Mouse (Mus musculus) neural tube, embryonic 15.5 days (tissue): ENCODE measurements at regions not wholly inside any gene's neighbourhood (a gene's known extent, or its start where the extent isn't known, plus 50 kb on each side); places are given as distances from the start of the nearest gene placed in this dataset.

ENCODE experiments used
- ATAC-seq: fragments of 200-750 bp; cut with Nextera tagmentation; 2 replicates; pipeline ENCODE4 v1.8.0; 2017; ENCODE audit warnings: mild to moderate bottlenecking, moderate TSS enrichment, moderate library complexity; ENCODE audit not compliant: low FRiP score
- H3K27ac ChIP-seq: fragments of 300-500 bp; sonication (generic); replicated peaks from 2 replicates; pipeline ENCODE4 v1.5.1; 2015; ENCODE audit warnings: mild to moderate bottlenecking, inconsistent platforms
- H3K27me3 ChIP-seq: fragments of 300-500 bp; sonication (generic); replicated peaks from 2 replicates; pipeline ENCODE4 v1.6.1; 2015; ENCODE audit warnings: inconsistent platforms
- H3K36me3 ChIP-seq: fragments of 300-500 bp; sonication (generic); 2 replicates; pipeline ENCODE4 v1.6.1; 2015; ENCODE audit warnings: inconsistent platforms
- H3K4me1 ChIP-seq: fragments of 300-500 bp; sonication (generic); 2 replicates; pipeline ENCODE4 v1.6.1; 2015; ENCODE audit warnings: inconsistent platforms
- H3K4me2 ChIP-seq: fragments of 300-500 bp; sonication (generic); 2 replicates; pipeline ENCODE4 v1.6.1; 2015; ENCODE audit warnings: inconsistent platforms, mild to moderate bottlenecking, moderate library complexity
- H3K4me3 ChIP-seq: fragments of 300-500 bp; sonication (generic); replicated peaks from 2 replicates; pipeline ENCODE4 v1.5.1; 2015; ENCODE audit warnings: mild to moderate bottlenecking, inconsistent platforms
- H3K9ac ChIP-seq: fragments of 300-500 bp; sonication (generic); replicated peaks from 2 replicates; pipeline ENCODE4 v1.6.1; 2015; ENCODE audit warnings: mild to moderate bottlenecking, inconsistent platforms
- H3K9me3 ChIP-seq: fragments of 300-500 bp; sonication (generic); replicated peaks from 2 replicates; pipeline ENCODE4 v1.6.1; 2016; ENCODE audit warnings: inconsistent platforms
- WGBS: fragments of 180-500 bp; shearing (Covaris S2); methylation state at CpG from one replicate; pipeline ENCODE4 v1.1.7; 2015; ENCODE audit warnings: mixed read lengths; 5-methylcytosine and 5-hydroxymethylcytosine counted together

DNA sequence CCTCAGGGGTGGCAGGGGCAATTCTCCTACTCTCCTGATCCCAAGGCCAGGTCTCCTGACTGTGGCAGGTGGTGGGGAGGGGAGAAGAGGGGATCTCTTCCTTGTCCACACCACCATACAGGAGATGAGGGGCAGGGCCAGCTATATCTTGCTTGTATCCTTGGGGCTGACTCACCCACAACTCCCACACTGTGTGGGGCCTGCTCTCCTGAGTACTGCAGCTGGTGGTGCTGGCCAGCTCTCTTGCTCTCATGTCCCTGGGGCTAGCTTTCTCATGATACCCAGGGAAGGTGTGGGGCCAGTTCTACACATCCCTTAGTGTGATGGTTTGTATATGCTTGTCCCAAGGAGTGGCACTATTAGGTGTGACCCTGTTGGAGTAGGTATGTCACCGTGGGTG lies 177.4 kb downstream of the Shq1 start:
- H3K4me3 ChIP-seq: no peak overlapping the region
- no peak for ATAC-seq
- 88% methylated on average over 1 of the region's 1 CpGs for WGBS
- H3K4me1 ChIP-seq: 0 out of 2 replicates have a peak, but pooled peaks cover 2% of the 10 kb centered on the region
- H3K9ac ChIP-seq: no peak overlapping the region
- no peaks in the 10 kb centered on the region for H3K9me3 ChIP-seq
- H3K27ac ChIP-seq: no peak overlapping the region
- no peak overlapping the region for H3K4me2 ChIP-seq
- H3K27me3 ChIP-seq: no peaks in the 10 kb centered on the region; the same call in 1 of the 2 replicates
- H3K36me3 ChIP-seq: no peaks in the 10 kb centered on the region

GRCm38 (mm10) chr6:100491811-100492210 lies 179.1 kb downstream of the Shq1 start:
- no peaks in the 10 kb centered on the region for H3K9me3 ChIP-seq
- no peak for ATAC-seq
- no peak overlapping the region for H3K4me3 ChIP-seq
- no peak overlapping the region for H3K4me2 ChIP-seq
- 0 out of 2 replicates have a peak, but pooled peaks cover 2% of the 10 kb centered on the region for H3K4me1 ChIP-seq
- no peaks in the 10 kb centered on the region; the same call in 1 of the 2 replicates for H3K27me3 ChIP-seq
- H3K27ac ChIP-seq: no peak overlapping the region
- no peak overlapping the region for H3K9ac ChIP-seq
- H3K36me3 ChIP-seq: no peaks in the 10 kb centered on the region
- 94% methylated on average over 6 of the region's 6 CpGs for WGBS

DNA sequence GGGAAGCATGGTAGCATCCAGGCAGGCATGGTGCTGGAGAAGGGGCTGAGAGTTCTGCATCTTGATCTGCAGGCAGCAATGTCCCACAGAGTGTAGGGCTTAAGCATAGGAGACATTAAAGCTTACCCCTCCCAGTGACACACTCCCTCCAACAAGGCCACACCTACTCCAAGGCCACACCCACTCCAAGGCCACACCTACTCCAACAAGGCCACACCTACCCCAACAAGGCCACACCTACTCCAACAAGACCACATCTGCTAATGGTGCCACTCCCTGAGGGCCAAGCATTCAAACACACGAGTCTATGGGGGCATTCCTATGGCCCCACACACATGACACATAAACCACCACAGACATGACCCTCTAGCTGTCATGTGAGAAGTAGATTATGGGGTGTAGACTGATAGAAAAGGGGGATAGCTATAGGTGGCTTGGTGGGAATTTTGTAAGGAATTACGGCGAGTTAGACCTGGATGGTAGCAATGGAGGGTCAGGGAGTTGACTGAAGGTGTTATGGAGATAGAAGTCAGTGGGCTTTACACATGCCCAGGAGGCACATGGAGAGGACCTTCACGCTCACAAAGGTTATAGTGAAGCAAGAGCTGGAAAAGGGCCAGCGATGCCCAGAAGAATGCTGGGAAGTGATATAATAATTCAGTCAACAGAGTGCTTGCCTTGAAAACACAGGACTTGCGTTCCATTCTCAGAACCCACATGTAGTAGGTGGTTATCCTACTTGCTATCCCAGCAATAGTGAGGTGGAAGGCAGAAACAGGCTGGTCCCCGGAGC lies 179.8 kb downstream of the Shq1 start:
- Histone ChIP-seq H3K4me2 (no peak overlapping the region), H3K27ac (no peak overlapping the region), H3K4me3 (no peak overlapping the region), H3K9me3 (no peaks in the 10 kb centered on the region), H3K27me3 (no peaks in the 10 kb centered on the region; the same call in 1 of the 2 replicates), H3K9ac (no peak overlapping the region), H3K4me1 (0 out of 2 replicates have a peak, but pooled peaks cover 2% of the 10 kb centered on the region), H3K36me3 (no peaks in the 10 kb centered on the region)
- ATAC-seq: no peak
- WGBS: 88% methylated on average over 7 of the region's 7 CpGs

DNA sequence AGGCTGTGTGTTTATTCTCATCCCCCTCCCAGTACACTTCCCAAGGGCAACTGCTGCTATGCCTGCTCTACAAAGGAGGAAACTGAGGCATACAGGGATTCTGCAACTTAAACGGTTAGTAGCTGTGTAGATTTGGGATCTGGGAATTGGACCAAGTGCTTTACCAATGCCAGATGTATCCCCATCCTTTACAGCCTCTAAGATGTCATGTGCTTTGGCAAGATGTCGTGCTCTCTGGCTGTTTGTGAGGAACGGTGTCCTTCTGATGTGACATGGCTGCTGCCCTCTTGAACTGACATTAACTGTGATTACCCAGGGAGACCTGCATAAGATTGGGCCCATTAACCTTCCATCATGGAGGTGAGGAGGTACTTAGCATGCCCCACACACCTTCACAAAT lies 187.1 kb downstream of the Shq1 start:
- ATAC-seq: no peak
- Histone ChIP-seq H3K9me3 (0 out of 2 replicates have a peak, but pooled peaks cover 3% of the 10 kb centered on the region), H3K4me1 (peaks cover 12% of the 10 kb centered on the region), H3K4me3 (no peak overlapping the region), H3K27me3 (no peaks in the 10 kb centered on the region), H3K9ac (no peak overlapping the region), H3K4me2 (no peak overlapping the region), H3K36me3 (no peaks in the 10 kb centered on the region), H3K27ac (no peak overlapping the region)
- 74% methylated on average over 3 of the region's 3 CpGs for whole genome bisulfite sequencing

GRCm38 (mm10) chr6:100483084-100483810 lies 187.7 kb downstream of the Shq1 start:
- Histone ChIP-seq H3K9me3 (0 out of 2 replicates have a peak, but pooled peaks cover 3% of the 10 kb centered on the region), H3K27me3 (no peaks in the 10 kb centered on the region), H3K4me1 (peaks cover 12% of the 10 kb centered on the region), H3K27ac (no peak overlapping the region), H3K9ac (no peak overlapping the region), H3K4me2 (peak overlapping the region; percentile 17; the same call in 1 of the 2 replicates), H3K4me3 (no peak overlapping the region), H3K36me3 (no peaks in the 10 kb centered on the region)
- no peak for ATAC-seq
- WGBS: 15% methylated on average over 14 of the region's 14 CpGs

- Histone ChIP-seq H3K4me3 (no peak overlapping the region), H3K27ac (no peak overlapping the region), H3K27me3 (no peaks in the 10 kb centered on the region), H3K9me3 (0 out of 2 replicates have a peak, but pooled peaks cover 3% of the 10 kb centered on the region), H3K36me3 (no peaks in the 10 kb centered on the region), H3K4me2 (no peak overlapping the region), H3K4me1 (peaks cover 12% of the 10 kb centered on the region), H3K9ac (no peak overlapping the region)
- WGBS: 25% methylated on average over 7 of the region's 7 CpGs
- no peak for ATAC-seq
Measured at GRCm38 (mm10) chr6:100482572-100482971, 188.4 kb downstream of the Shq1 start.

GRCm38 (mm10) chr6:100480525-100480924 lies 190.4 kb downstream of the Shq1 start:
- no peak for ATAC-seq
- Histone ChIP-seq H3K4me3 (no peak overlapping the region), H3K4me1 (peaks cover 12% of the 10 kb centered on the region), H3K9me3 (0 out of 2 replicates have a peak, but pooled peaks cover 3% of the 10 kb centered on the region), H3K27ac (no peak overlapping the region), H3K36me3 (no peaks in the 10 kb centered on the region), H3K27me3 (no peaks in the 10 kb centered on the region), H3K9ac (no peak overlapping the region), H3K4me2 (no peak overlapping the region)
- WGBS: 96% methylated on average over 3 of the region's 3 CpGs

- Histone ChIP-seq H3K4me1 (peaks cover 12% of the 10 kb centered on the region), H3K9me3 (0 out of 2 replicates have a peak, but pooled peaks cover 1% of the 10 kb centered on the region)
- WGBS: 66% methylated on average over 6 of the region's 6 CpGs
Measured at GRCm38 (mm10) chr6:100479881-100480280, 191.1 kb downstream of the Shq1 start.

GRCm38 (mm10) chr6:100479455-100479854 lies 191.5 kb downstream of the Shq1 start:
- Histone ChIP-seq H3K4me1 (peaks cover 12% of the 10 kb centered on the region), H3K9me3 (no peaks in the 10 kb centered on the region), H3K27ac (no peak overlapping the region), H3K36me3 (no peaks in the 10 kb centered on the region), H3K4me3 (no peak overlapping the region), H3K27me3 (no peaks in the 10 kb centered on the region), H3K4me2 (no peak overlapping the region), H3K9ac (no peak overlapping the region)
- 81% methylated on average over 4 of the region's 4 CpGs for WGBS
- ATAC-seq: no peak

More at GRCm38 (mm10) chr6:100479881-100480280, 191.1 kb downstream of the Shq1 start:
- no peak overlapping the region for H3K4me3 ChIP-seq
- no peak overlapping the region for H3K4me2 ChIP-seq
- ATAC-seq: no peak
- H3K27ac ChIP-seq: no peak overlapping the region
- H3K36me3 ChIP-seq: no peaks in the 10 kb centered on the region
- H3K27me3 ChIP-seq: no peaks in the 10 kb centered on the region
- no peak overlapping the region for H3K9ac ChIP-seq

DNA sequence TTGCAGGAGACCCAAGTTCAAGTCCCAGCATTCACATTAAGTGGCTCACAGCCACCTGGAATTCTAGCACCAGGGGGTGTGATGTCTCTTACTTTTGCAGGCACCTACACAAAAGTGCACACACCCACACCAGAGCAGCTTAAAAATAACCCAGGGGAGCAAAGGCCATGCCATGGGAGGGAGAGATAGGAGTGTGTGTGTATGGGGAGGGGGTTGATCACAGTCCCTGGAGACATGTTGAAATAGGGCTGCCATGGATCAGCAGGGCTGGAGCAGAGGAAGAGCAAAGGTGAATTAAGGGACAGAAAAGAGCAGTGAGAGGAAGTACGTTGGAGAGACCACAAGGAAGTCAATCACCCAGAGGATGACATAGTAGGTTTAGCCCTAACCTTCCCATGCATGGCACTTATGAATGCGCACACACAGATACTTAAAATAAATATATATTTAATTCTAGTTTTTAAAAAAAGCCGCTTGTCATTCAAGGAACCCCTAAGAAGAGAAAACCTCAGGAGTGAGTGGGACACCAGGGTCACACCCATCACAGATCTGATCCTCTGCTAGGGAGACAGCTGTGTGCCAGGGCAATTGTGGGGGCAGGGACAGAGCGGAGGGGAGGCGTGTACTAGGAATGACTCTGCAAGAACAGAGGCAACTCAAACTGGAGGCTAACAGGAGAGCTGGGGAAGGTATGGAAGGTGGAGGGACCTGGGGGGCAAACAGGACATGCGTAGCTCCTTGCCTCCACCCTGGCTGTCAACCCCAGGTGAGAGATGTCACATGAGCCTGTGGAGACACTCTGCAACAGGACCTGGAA lies 189.5 kb upstream of the Rybp start:
- Histone ChIP-seq H3K9me3 (no peaks in the 10 kb centered on the region; the same call in 1 of the 2 replicates), H3K4me1 (0 out of 2 replicates have a peak, but pooled peaks cover 3% of the 10 kb centered on the region), H3K9ac (no peak overlapping the region), H3K27me3 (no peaks in the 10 kb centered on the region), H3K36me3 (no peaks in the 10 kb centered on the region), H3K27ac (no peak overlapping the region), H3K4me3 (no peak overlapping the region), H3K4me2 (no peak overlapping the region)
- WGBS: 85% methylated on average over 6 of the region's 6 CpGs
- no peak for ATAC-seq

GRCm38 (mm10) chr6:100475341-100475955 lies 188.2 kb upstream of the Rybp start:
- Histone ChIP-seq H3K27me3 (no peaks in the 10 kb centered on the region), H3K36me3 (no peaks in the 10 kb centered on the region), H3K4me1 (0 out of 2 replicates have a peak, but pooled peaks cover 3% of the 10 kb centered on the region), H3K4me3 (no peak overlapping the region), H3K27ac (no peak overlapping the region), H3K9ac (no peak overlapping the region), H3K4me2 (no peak overlapping the region), H3K9me3 (no peaks in the 10 kb centered on the region; the same call in 1 of the 2 replicates)
- WGBS: 49% methylated on average over 4 of the region's 4 CpGs
- no peak for ATAC-seq
